Mouse (Mus musculus): Measurements from ENCODE around the gene Anxa1. TPM values are rescaled to one million over a fixed set of nuclear protein-coding genes. Genes with fewer than 3 reads are reported as not detected.
A peak's percentile ranks its signal among the peaks of the same experiment; 100 is the strongest.

The Anxa1 gene
- polyA plus RNA-seq, 1 experiment from 2014 or later = 9.7 TPM

DNA sequence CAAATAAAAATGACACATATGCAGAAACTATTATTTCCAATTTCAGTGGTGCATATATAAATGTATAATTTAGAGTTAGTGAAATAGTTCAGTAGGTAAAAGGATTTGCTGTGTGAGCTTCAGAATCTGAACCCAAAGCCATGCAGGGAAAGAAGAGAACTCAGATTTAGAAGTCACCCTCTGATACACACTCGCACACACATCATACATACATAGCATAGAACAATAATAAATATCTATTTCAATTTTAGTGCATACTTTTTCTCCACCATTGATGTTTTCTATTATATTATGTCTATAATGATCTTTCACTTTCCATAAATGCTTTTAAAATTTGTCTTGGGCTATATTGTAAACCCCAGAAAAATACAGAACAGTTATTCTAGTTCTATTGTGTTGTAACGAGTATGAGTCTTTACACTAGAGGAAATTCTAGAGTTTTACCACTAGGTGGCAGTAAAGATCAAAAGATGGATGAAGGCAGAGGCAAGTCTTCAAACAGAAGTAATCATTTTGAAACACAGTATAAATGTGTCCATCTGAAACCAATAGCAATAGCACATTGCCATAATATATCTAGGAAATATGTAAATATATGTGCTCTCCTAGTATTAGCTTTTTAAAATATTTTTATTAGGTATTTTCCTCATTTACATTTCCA, 28.7 kb downstream of the Anxa1 start:
- no peaks in the 10 kb centered on the region for H3K4me1 ChIP-seq (ENCODE audit: control insufficient read depth, insufficient read depth, low read depth, low read length)
- H3K4me2 ChIP-seq (ENCODE audit: low read length) = no peak overlapping the region
- no peaks in the 10 kb centered on the region for H3K36me3 ChIP-seq (ENCODE audit: control insufficient read depth, insufficient read depth, low read length)
- 48% methylated on average over 2 of the region's 2 CpGs for WGBS
- no peaks in the 10 kb centered on the region for H3K9me3 ChIP-seq (ENCODE audit: control insufficient read depth, low read length)
- no peak overlapping the region for H3K27ac ChIP-seq (ENCODE audit: low read depth, low read length)
- H3K9ac ChIP-seq (ENCODE audit: low read depth, low read length) = no peak overlapping the region
- ATAC-seq = peak; percentile 91
- H3K27me3 ChIP-seq (replicated peaks; ENCODE audit: control insufficient read depth, insufficient read depth, low read length) = no peaks in the 10 kb centered on the region
- no peak overlapping the region for H3K4me3 ChIP-seq (ENCODE audit: low read length)

DNA sequence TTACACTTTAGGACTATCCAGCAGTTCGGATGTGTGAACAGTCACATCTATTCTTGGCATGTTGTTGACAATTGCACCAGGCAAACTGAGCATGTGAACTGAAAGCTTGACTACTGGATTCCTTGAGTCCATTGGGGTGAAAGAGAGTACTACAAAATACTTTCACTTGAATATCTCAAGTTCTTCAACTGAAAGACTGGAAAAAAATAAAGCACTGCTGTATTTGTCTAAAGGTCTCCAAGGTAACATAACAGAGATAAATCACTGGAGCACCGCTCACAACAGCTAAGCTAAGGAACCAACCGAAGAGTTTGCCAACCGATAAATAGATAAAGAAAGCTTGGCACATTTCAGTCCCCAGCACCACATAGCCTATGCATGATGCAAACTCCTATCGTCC, 32.1 kb downstream of the Anxa1 start:
- 85% methylated on average over 5 of the region's 5 CpGs for WGBS

GRCm38 (mm10) chr19:20345317-20345917, 45.3 kb downstream of the Anxa1 start:
- Histone ChIP-seq H3K36me3 (ENCODE audit: control insufficient read depth, insufficient read depth, low read length) (no peaks in the 10 kb centered on the region), H3K27ac (ENCODE audit: low read depth, low read length) (no peak overlapping the region), H3K27me3 (replicated peaks; ENCODE audit: control insufficient read depth, insufficient read depth, low read length) (no peaks in the 10 kb centered on the region), H3K9ac (ENCODE audit: low read depth, low read length) (no peak overlapping the region), H3K9me3 (ENCODE audit: control insufficient read depth, low read length) (no peaks in the 10 kb centered on the region), H3K4me2 (ENCODE audit: low read length) (no peak overlapping the region), H3K4me1 (ENCODE audit: control insufficient read depth, insufficient read depth, low read depth, low read length) (no peaks in the 10 kb centered on the region; the same call in 1 of the 2 replicates), H3K4me3 (ENCODE audit: low read length) (no peak overlapping the region)
- 13% methylated on average over 8 of the region's 8 CpGs for WGBS
- ATAC-seq = peak; percentile 80

More for the DNA sequence above, 32.1 kb downstream of the Anxa1 start:
- H3K4me3 ChIP-seq (ENCODE audit: low read length) = no peak overlapping the region
- H3K9ac ChIP-seq (ENCODE audit: low read depth, low read length) = no peak overlapping the region
- H3K27ac ChIP-seq (ENCODE audit: low read depth, low read length) = no peak overlapping the region
- no peaks in the 10 kb centered on the region for H3K4me1 ChIP-seq (ENCODE audit: control insufficient read depth, insufficient read depth, low read depth, low read length)
- no peak for ATAC-seq
- H3K36me3 ChIP-seq (ENCODE audit: control insufficient read depth, insufficient read depth, low read length) = no peaks in the 10 kb centered on the region
- no peak overlapping the region for H3K4me2 ChIP-seq (ENCODE audit: low read length)
- H3K27me3 ChIP-seq (replicated peaks; ENCODE audit: control insufficient read depth, insufficient read depth, low read length) = no peaks in the 10 kb centered on the region
- H3K9me3 ChIP-seq (ENCODE audit: control insufficient read depth, low read length) = no peaks in the 10 kb centered on the region

DNA sequence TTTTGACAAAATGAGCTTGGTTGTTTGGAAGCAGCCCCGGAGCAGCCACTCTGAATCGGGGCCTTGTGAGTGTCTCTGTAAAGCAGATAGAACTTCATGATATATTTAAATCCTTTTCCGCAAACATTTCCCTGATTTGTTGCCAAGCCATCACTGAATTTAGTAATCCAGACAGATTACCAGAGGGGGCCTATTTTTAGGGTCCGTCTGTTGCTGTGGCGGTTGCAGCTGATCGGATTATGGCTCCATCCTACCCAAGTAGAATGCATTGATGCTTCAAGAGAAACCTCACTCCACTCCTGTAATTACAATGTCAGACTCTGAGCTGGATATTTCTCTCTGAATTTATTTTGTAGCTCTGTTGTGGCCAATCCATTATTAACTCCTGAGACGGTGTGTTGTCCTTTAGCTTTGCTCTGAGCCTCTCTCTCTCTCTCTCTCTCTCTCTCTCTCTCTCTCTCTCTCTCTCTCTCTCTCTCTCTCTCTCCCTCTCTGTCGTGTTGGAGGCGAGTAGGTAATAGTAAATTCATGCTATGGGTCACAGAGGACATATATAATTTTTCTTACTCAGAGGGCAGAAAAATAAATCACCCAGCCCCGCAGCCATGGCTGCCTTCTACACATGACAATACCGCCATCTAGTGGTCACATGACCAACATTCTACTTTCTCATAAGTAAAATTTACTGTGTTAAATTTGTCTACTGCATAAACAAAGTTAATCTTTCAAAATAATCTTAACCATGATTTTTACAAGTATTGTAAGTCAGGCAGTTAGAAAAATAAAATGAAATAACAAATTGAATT, 46.0 kb downstream of the Anxa1 start:
- Histone ChIP-seq H3K4me3 (ENCODE audit: low read length) (no peak overlapping the region), H3K9ac (ENCODE audit: low read depth, low read length) (no peak overlapping the region), H3K4me1 (ENCODE audit: control insufficient read depth, insufficient read depth, low read depth, low read length) (no peaks in the 10 kb centered on the region; the same call in 1 of the 2 replicates), H3K27ac (ENCODE audit: low read depth, low read length) (no peak overlapping the region), H3K9me3 (ENCODE audit: control insufficient read depth, low read length) (no peaks in the 10 kb centered on the region), H3K36me3 (ENCODE audit: control insufficient read depth, insufficient read depth, low read length) (no peaks in the 10 kb centered on the region), H3K4me2 (ENCODE audit: low read length) (peak overlapping the region; percentile 33), H3K27me3 (replicated peaks; ENCODE audit: control insufficient read depth, insufficient read depth, low read length) (no peaks in the 10 kb centered on the region)
- ATAC-seq = peak; percentile 91
- 37% methylated on average over 11 of the region's 11 CpGs for WGBS

- Histone ChIP-seq H3K4me2 (ENCODE audit: low read length) (peak overlapping the region; percentile 1; the same call in 1 of the 2 replicates), H3K9ac (ENCODE audit: low read depth, low read length) (no peak overlapping the region)
- ATAC-seq = 0 out of 2 replicates have a peak, but pooled peaks have one; percentile 7
These were observed 46.7 kb downstream of the Anxa1 start for GRCm38 (mm10) chr19:20344052-20344451.

More at GRCm38 (mm10) chr19:20344052-20344451, 46.7 kb downstream of the Anxa1 start:
- Histone ChIP-seq H3K27ac (ENCODE audit: low read depth, low read length) (no peak overlapping the region), H3K36me3 (ENCODE audit: control insufficient read depth, insufficient read depth, low read length) (no peaks in the 10 kb centered on the region), H3K4me3 (ENCODE audit: low read length) (no peak overlapping the region), H3K27me3 (replicated peaks; ENCODE audit: control insufficient read depth, insufficient read depth, low read length) (no peaks in the 10 kb centered on the region), H3K4me1 (ENCODE audit: control insufficient read depth, insufficient read depth, low read depth, low read length) (no peaks in the 10 kb centered on the region; the same call in 1 of the 2 replicates), H3K9me3 (ENCODE audit: control insufficient read depth, low read length) (no peaks in the 10 kb centered on the region; the same call in 1 of the 2 replicates)
- 74% methylated on average over 10 of the region's 10 CpGs for WGBS

Other genes starting within 250 kb of the Anxa1 start
- 4.8 and 5.2 TPM in 2 replicates for gene Aldh1a1, start 101.8 kb upstream of the Anxa1 start, polyA plus RNA-seq (2015; fragmentation: Nextera tagmentation; extraction: Ambion mirVana)

Data from hindbrain, embryonic 16.5 days (tissue).